34 mouse cellular contexts compared by ENCODE assay signal in genomic region chr12:76775132-76775531, GRCm38 (mm10). TPM values are rescaled to one million over a fixed set of nuclear protein-coding genes. Genes with fewer than 3 reads are reported as not detected.
DNase-seq lines count a peak whose midpoint lies in the region; ATAC-seq and TF ChIP-seq lines count a peak whose summit lies in the region.
"Had no signal": no experiment of that assay in that cellular context is flagged by ENCODE, and none has a peak within 500 bp of the region (broad histone marks: within the 10 kb centered on the region; RNA-seq: fewer than 3 reads in every experiment).

No protein-coding gene starts in this region.

- intact Hi-C loops in gastrocnemius, adult 2 months (cut with DNase I), result no loop called here
- intact Hi-C loops in gastrocnemius, postnatal 36 days (cut with DNase I), result no loop called here
- intact Hi-C loops in heart, postnatal 14 days (cut with DNase I), result no loop called here

- H3K4me1 ChIP-seq in heart, embryonic 14.5 days (ENCODE audit: control insufficient read depth in 2 of 2, insufficient read depth in 2 of 2, low read length in 2 of 2), result peaks cover 4 to 6% of the 10 kb centered on the region in 2 experiments; a peak in 3 of 4 replicates
- H3K4me1 ChIP-seq in thymus, adult 2 months (replicated peaks; ENCODE audit: control insufficient read depth, insufficient read depth, low read length), result peaks cover 10% of the 10 kb centered on the region
- H3K4me1 ChIP-seq: embryonic facial prominence, embryonic 15.5 days; forebrain, embryonic 13.5 days; hindbrain, embryonic 12.5 days; intestine, embryonic 15.5 days; liver, embryonic 12.5 days had no signal

- H3K27ac ChIP-seq in gastrocnemius, adult 2 months, result peak overlapping the region; percentile 3; the same call in 1 of the 2 replicates
- H3K27ac ChIP-seq in heart, embryonic 14.5 days (replicated peaks in 1 of 2; ENCODE audit: control insufficient read depth in 1 of 2, insufficient read depth in 1 of 2, low read depth in 2 of 2, low read length in 2 of 2), result peak overlapping the region; percentile 5 to 55; a peak in 3 of 4 replicates
- H3K27ac ChIP-seq in thymus, adult 2 months (ENCODE audit: control insufficient read depth, insufficient read depth, low read length), result 0 out of 2 replicates have a peak overlapping the region, but pooled peaks have one; percentile 17
- H3K27ac ChIP-seq: embryonic facial prominence, embryonic 10.5 days; embryonic facial prominence, embryonic 15.5 days; forebrain, embryonic 13.5 days; heart, adult 2 months; hindbrain, embryonic 12.5 days; hindbrain, postnatal 0 days; intestine, embryonic 15.5 days; liver, embryonic 12.5 days had no signal

- H3K4me3 ChIP-seq in gastrocnemius, adult 2 months, result no peak overlapping the region
- no peak overlapping the region for H3K4me3 ChIP-seq in heart, embryonic 14.5 days (ENCODE audit: control insufficient read depth in 1 of 2, insufficient read depth in 1 of 2, low read depth in 1 of 2, low read length in 2 of 2)
- H3K4me3 ChIP-seq in thymus, adult 2 months (ENCODE audit: control insufficient read depth, insufficient read depth, low read length), result no peak overlapping the region
- H3K4me3 ChIP-seq: embryonic facial prominence, embryonic 10.5 days; embryonic facial prominence, embryonic 15.5 days; forebrain, embryonic 13.5 days; heart, adult 2 months; hindbrain, embryonic 12.5 days; intestine, embryonic 15.5 days; liver, embryonic 12.5 days had no signal

- H3K36me3 ChIP-seq in heart, embryonic 14.5 days (ENCODE audit: control insufficient read depth, insufficient read depth, low read length), result peaks cover 13% of the 10 kb centered on the region
- peaks cover 10% of the 10 kb centered on the region for H3K36me3 ChIP-seq in thymus, adult 2 months (ENCODE audit: control insufficient read depth, insufficient read depth, low read length)
- H3K36me3 ChIP-seq: embryonic facial prominence, embryonic 10.5 days; intestine, embryonic 15.5 days had no signal

- no peak overlapping the region for H3K9ac ChIP-seq in heart, embryonic 14.5 days (ENCODE audit: low read length)
- H3K9ac ChIP-seq: embryonic facial prominence, embryonic 15.5 days; forebrain, embryonic 13.5 days; hindbrain, embryonic 12.5 days; intestine, embryonic 15.5 days; liver, embryonic 12.5 days; liver, postnatal 0 days had no signal

- DNase-seq in gastrocnemius, adult 2 months, result no peak
- DNase-seq in gastrocnemius, postnatal 36 days, result no peak
- DNase-seq in heart, postnatal 14 days, result no peak
- DNase-seq in thymus, adult 2 months, result no peak
- DNase-seq in thymus, postnatal 14 days, result no peak
- no peak for DNase-seq in urinary bladder, postnatal 25 days (ENCODE audit: low spot score)
- DNase-seq: cerebellum, adult 18-20 months; cerebellum, postnatal 14 days; gastrocnemius, postnatal 14 days; heart, adult 2 months; kidney, adult 2 months; kidney, postnatal 10 days; layer of hippocampus, postnatal 36 days; left cerebral cortex, postnatal 4 days; liver, postnatal 0 days; lung, postnatal 36 days; midbrain, embryonic 14.5 days; retina, postnatal 1 day; right cerebral cortex, postnatal 14 days had no signal

- ATAC-seq in heart, embryonic 14.5 days (ENCODE audit: insufficient number of reproducible peaks, insufficient read depth, low FRiP score, low read depth), result no peak
- ATAC-seq in megakaryocyte-erythroid progenitor cell, adult 5-6 weeks (replicated peaks; ENCODE audit: low FRiP score, low TSS enrichment, poor library complexity, severe bottlenecking), result peak; percentile 64; the same call in 1 of the 2 replicates
- ATAC-seq: forebrain, embryonic 13.5 days; hindbrain, postnatal 0 days; intestine, embryonic 15.5 days; liver, embryonic 12.5 days; liver, postnatal 0 days; Patski had no signal

- no peak for TF ChIP-seq POLR2A in thymus, adult 2 months (IDR thresholded peaks at IDR 0.05; ENCODE audit: control insufficient read depth, extremely low read depth, insufficient read depth, low read length, poor library complexity)

- TF ChIP-seq CTCF in gastrocnemius, adult 2 months (IDR thresholded peaks at IDR 0.05), result no peak
- TF ChIP-seq CTCF in thymus, adult 2 months (IDR thresholded peaks at IDR 0.05; ENCODE audit: borderline replicate concordance, control insufficient read depth, extremely low read depth, insufficient read depth, low read length, poor library complexity), result no peak

- no peak overlapping the region for H3K4me2 ChIP-seq in heart, embryonic 14.5 days (ENCODE audit: low read length)
- H3K4me2 ChIP-seq: embryonic facial prominence, embryonic 15.5 days; forebrain, embryonic 13.5 days; hindbrain, embryonic 12.5 days; intestine, embryonic 15.5 days; liver, embryonic 12.5 days had no signal

- WGBS in heart, embryonic 14.5 days, result 38% methylated on average over 4 of the region's 4 CpGs
- 92% methylated on average over 4 of the region's 4 CpGs for WGBS in thymus, adult 2 months

- 0 out of 2 replicates have a peak, but pooled peaks cover 2% of the 10 kb centered on the region for H3K9me3 ChIP-seq in heart, embryonic 14.5 days (ENCODE audit: control insufficient read depth, low read length)
- H3K9me3 ChIP-seq: embryonic facial prominence, embryonic 10.5 days; embryonic facial prominence, embryonic 15.5 days; forebrain, embryonic 13.5 days; G1E; hindbrain, embryonic 12.5 days; intestine, embryonic 15.5 days; liver, embryonic 12.5 days had no signal

- no peaks in the 10 kb centered on the region for H3K27me3 ChIP-seq in heart, embryonic 14.5 days (ENCODE audit: control insufficient read depth, insufficient read depth, low read length)
- no peaks in the 10 kb centered on the region for H3K27me3 ChIP-seq in thymus, adult 2 months (ENCODE audit: control insufficient read depth, insufficient read depth, low read length)
- H3K27me3 ChIP-seq: embryonic facial prominence, embryonic 15.5 days; forebrain, embryonic 13.5 days; hindbrain, embryonic 12.5 days; intestine, embryonic 15.5 days; liver, embryonic 12.5 days; Patski had no signal

RNA-seq across cellular contexts. Expression of gene Fntb, which starts 9.7 kb away (rescaled TPM):
- total RNA-seq in gastrocnemius, adult 2 months (2021), result 10 to 100 TPM; 11.2 to 13.3 TPM
- total RNA-seq in gastrocnemius, postnatal 36 days (2021), result 10 to 100 TPM; 12.2 to 16.1 TPM
- 24.5 and 27.4 TPM in 2 replicates for polyA plus RNA-seq in heart, embryonic 14.5 days (2014; fragmentation: Nextera tagmentation; extraction: Ambion mirVana)
- total RNA-seq in heart, postnatal 14 days (2021), result 10 to 100 TPM; 15.2 to 18.9 TPM
- polyA plus RNA-seq in thymus, adult 2 months (2012; rRNA removed), result 50.9 and 51.3 TPM in 2 replicates
- 27.2 and 31.1 TPM in 2 replicates for total RNA-seq in megakaryocyte-erythroid progenitor cell, adult 5-6 weeks (2014; fragmentation: Nextera tagmentation)
- 5.0 and 15.4 TPM in 2 replicates for total RNA-seq in megakaryocyte-erythroid progenitor cell, adult 5-6 weeks (2017)

RNA-seq across cellular contexts. Expression of gene Churc1, which starts 9.8 kb away (rescaled TPM):
- 10 to 100 TPM; 53.8 to 69.8 TPM for total RNA-seq in gastrocnemius, adult 2 months (2021)
- 10 to 100 TPM; 59.7 to 59.8 TPM for total RNA-seq in gastrocnemius, postnatal 36 days (2021)
- 224 and 228 TPM in 2 replicates for polyA plus RNA-seq in heart, embryonic 14.5 days (2014; fragmentation: Nextera tagmentation; extraction: Ambion mirVana)
- total RNA-seq in heart, postnatal 14 days (2021), result 10 to 100 TPM; 81.6 to 88.1 TPM
- polyA plus RNA-seq in thymus, adult 2 months (2012; rRNA removed), result 61.6 and 68.3 TPM in 2 replicates
- 136 and 145 TPM in 2 replicates for total RNA-seq in megakaryocyte-erythroid progenitor cell, adult 5-6 weeks (2014; fragmentation: Nextera tagmentation)
- total RNA-seq in megakaryocyte-erythroid progenitor cell, adult 5-6 weeks (2017), result 48.9 and 57.3 TPM in 2 replicates

RNA-seq across cellular contexts. Expression of gene Gpx2, which starts 20.2 kb away (rescaled TPM):
- not detected for total RNA-seq in gastrocnemius, adult 2 months (2021)
- not detected for total RNA-seq in gastrocnemius, postnatal 36 days (2021)
- not detected in 2 replicates for polyA plus RNA-seq in heart, embryonic 14.5 days (2014; fragmentation: Nextera tagmentation; extraction: Ambion mirVana)
- total RNA-seq in heart, postnatal 14 days (2021), result not detected
- 5.4 and 6.3 TPM in 2 replicates for polyA plus RNA-seq in thymus, adult 2 months (2012; rRNA removed)
- total RNA-seq in megakaryocyte-erythroid progenitor cell, adult 5-6 weeks (2014; fragmentation: Nextera tagmentation), result not detected in 2 replicates
- not detected in 2 replicates for total RNA-seq in megakaryocyte-erythroid progenitor cell, adult 5-6 weeks (2017)
- total RNA-seq: gastrocnemius, postnatal 14 days; heart, adult 2 months; hindbrain, postnatal 0 days; left cerebral cortex, postnatal 4 days; megakaryocyte, adult 5-6 weeks; monocyte, adult 5-6 weeks had no signal
- polyA plus RNA-seq: G1E; liver, embryonic 12.5 days; midbrain, embryonic 14.5 days; neural tube, embryonic 14.5 days; Patski; testis, adult 2 months had no signal

RNA-seq across cellular contexts. Expression of gene Rab15, which starts 47.6 kb away (rescaled TPM):
- 1 to 10 TPM; 1.0 to 5.6 TPM for total RNA-seq in gastrocnemius, adult 2 months (2021)
- 1 to 10 TPM; 3.1 to 5.6 TPM for total RNA-seq in gastrocnemius, postnatal 36 days (2021)
- polyA plus RNA-seq in heart, embryonic 14.5 days (2014; fragmentation: Nextera tagmentation; extraction: Ambion mirVana), result 1.8 and 2.0 TPM in 2 replicates
- total RNA-seq in heart, postnatal 14 days (2021), result 1 to 10 TPM in 1 of 2 experiments, under 1 TPM in 1; 0.86 to 1.8 TPM
- polyA plus RNA-seq in thymus, adult 2 months (2012; rRNA removed), result 18.6 and 21.9 TPM in 2 replicates
- total RNA-seq in megakaryocyte-erythroid progenitor cell, adult 5-6 weeks (2014; fragmentation: Nextera tagmentation), result not detected in 2 replicates
- total RNA-seq in megakaryocyte-erythroid progenitor cell, adult 5-6 weeks (2017), result not detected in 2 replicates
- total RNA-seq: megakaryocyte, adult 5-6 weeks; monocyte, adult 5-6 weeks had no signal
- polyA plus RNA-seq: G1E had no signal
